Mouse (Mus musculus): ENCODE data around the gene Gabbr2.
"Not testable (repeated sequence)": the region's sequence is repeated elsewhere in the genome, so short reads cannot be mapped to it uniquely, and the experiment has no call there.

Gene Gabbr2

GRCm38 (mm10) chr4:46650086-46650753 is 341.5 kb downstream of the Gabbr2 start, which contains the start of gene Tbc1d2:
Tbc1d2 (minus strand) TSS chr4:46650209.
- DNase-seq (ENCODE audit: low spot score) = peak; percentile 69

- DNase-seq (ENCODE audit: low spot score) = no peak
Measured at GRCm38 (mm10) chr4:46649161-46649560, 342.5 kb downstream of the Gabbr2 start.

- no peak for DNase-seq (ENCODE audit: low spot score)
Measured at GRCm38 (mm10) chr4:46643676-46644112, 348.0 kb downstream of the Gabbr2 start.

GRCm38 (mm10) chr4:46642924-46643675 is 348.6 kb downstream of the Gabbr2 start:
- no peak for DNase-seq (ENCODE audit: low spot score)

GRCm38 (mm10) chr4:46641283-46641682 is 350.4 kb downstream of the Gabbr2 start:
- no peak for DNase-seq (ENCODE audit: low spot score)

- DNase-seq (ENCODE audit: low spot score) = no peak
Measured at GRCm38 (mm10) chr4:46639866-46640265, 351.8 kb downstream of the Gabbr2 start.

GRCm38 (mm10) chr4:46637250-46637649 is 354.4 kb downstream of the Gabbr2 start:
- DNase-seq (ENCODE audit: low spot score) = not testable (repeated sequence)

GRCm38 (mm10) chr4:46635702-46636430 is 355.8 kb downstream of the Gabbr2 start:
- DNase-seq (ENCODE audit: low spot score) = no peak

GRCm38 (mm10) chr4:46634881-46635280 is 356.8 kb downstream of the Gabbr2 start:
- no peak for DNase-seq (ENCODE audit: low spot score)

- DNase-seq (ENCODE audit: low spot score) = not testable (repeated sequence)
Measured at GRCm38 (mm10) chr4:46633565-46633964, 358.1 kb downstream of the Gabbr2 start.

GRCm38 (mm10) chr4:46632465-46632864 is 359.2 kb downstream of the Gabbr2 start:
- DNase-seq (ENCODE audit: low spot score) = no peak

- DNase-seq (ENCODE audit: low spot score) = no peak
Measured at GRCm38 (mm10) chr4:46630390-46630789, 361.3 kb downstream of the Gabbr2 start.

GRCm38 (mm10) chr4:46628873-46629272 is 362.8 kb downstream of the Gabbr2 start:
- no peak for DNase-seq (ENCODE audit: low spot score)

- DNase-seq (ENCODE audit: low spot score) = no peak
Measured at GRCm38 (mm10) chr4:46628081-46628480, 363.6 kb downstream of the Gabbr2 start.

- DNase-seq (ENCODE audit: low spot score) = no peak
Measured at GRCm38 (mm10) chr4:46625101-46625500, 366.6 kb downstream of the Gabbr2 start.

GRCm38 (mm10) chr4:46623007-46623406 is 368.7 kb downstream of the Gabbr2 start:
- no peak for DNase-seq (ENCODE audit: low spot score)

GRCm38 (mm10) chr4:46620946-46621345 is 370.7 kb downstream of the Gabbr2 start:
- no peak for DNase-seq (ENCODE audit: low spot score)

- no peak for DNase-seq (ENCODE audit: low spot score)
Measured at GRCm38 (mm10) chr4:46620330-46620729, 371.3 kb downstream of the Gabbr2 start.

GRCm38 (mm10) chr4:46618196-46618817 is 373.4 kb downstream of the Gabbr2 start:
- DNase-seq (ENCODE audit: low spot score) = no peak

- DNase-seq (ENCODE audit: low spot score) = no peak
Measured at GRCm38 (mm10) chr4:46617408-46617807, 374.3 kb downstream of the Gabbr2 start.

GRCm38 (mm10) chr4:46614641-46615040 is 377.0 kb downstream of the Gabbr2 start:
- no peak for DNase-seq (ENCODE audit: low spot score)

GRCm38 (mm10) chr4:46613618-46614017 is 378.1 kb downstream of the Gabbr2 start:
- DNase-seq (ENCODE audit: low spot score) = no peak

Measured in layer of hippocampus, adult 9-10 months (tissue).